Mouse (Mus musculus) liver, postnatal 0 days (tissue): ENCODE results near the gene Itga3.

Experiments
- CTCF ChIP-seq: sonication (generic); IDR thresholded peaks from 2 replicates; pipeline ENCODE4 v1.5.1; 2016; ENCODE audit warnings: antibody characterized with exemption, low read depth
- EP300 ChIP-seq: IDR thresholded peaks from 2 replicates; pipeline ENCODE4 v1.6.1; 2016; ENCODE audit warnings: antibody characterized with exemption, low read depth, mild to moderate bottlenecking

- TF ChIP-seq CTCF: no peak
- TF ChIP-seq EP300: no peak
Observed at GRCm38 (mm10) chr11:95043060-95043459, 33.5 kb downstream of the Itga3 start.
